Mouse (Mus musculus) liver, embryonic 14.5 days (tissue): ENCODE data around the gene Prkn.

Source experiments
- CTCF ChIP-seq: IDR thresholded peaks from 2 replicates; pipeline ENCODE4 v1.5.1; 2016; ENCODE audit warnings: antibody characterized with exemption, low read depth, control low read depth
- EP300 ChIP-seq: IDR thresholded peaks from 2 replicates; pipeline ENCODE4 v1.6.1; 2016; ENCODE audit warnings: antibody characterized with exemption, low read depth

DNA sequence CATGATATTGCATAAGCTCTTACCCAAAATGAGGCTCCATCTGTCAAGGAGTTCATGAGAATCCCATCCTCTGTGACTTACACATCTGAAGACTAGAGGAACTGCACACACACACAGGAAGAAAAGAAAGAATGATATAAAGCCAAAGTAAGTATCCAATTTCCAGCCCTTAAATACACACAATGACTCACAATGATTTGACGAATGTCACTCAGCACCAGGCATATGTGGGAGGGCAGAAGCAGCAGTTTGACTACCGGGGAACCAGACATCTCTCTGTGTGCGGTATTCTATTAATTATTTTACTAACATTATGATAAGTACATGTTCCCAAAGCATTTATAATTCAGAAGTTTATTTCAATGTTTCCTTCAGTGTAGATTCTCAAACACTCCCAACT lies 780.6 kb downstream of the Prkn start:
- no peak for TF ChIP-seq CTCF
- TF ChIP-seq EP300: no peak
